Mouse (Mus musculus): ENCODE results near the gene Sclt1. TPM values are rescaled to one million over a fixed set of nuclear protein-coding genes. Genes with fewer than 3 reads are reported as not detected.

Gene Sclt1
- polyA plus RNA-seq, 1 experiment from 2014 or later = 17.5 TPM

GRCm38 (mm10) chr3:41594097-41594879, 148.0 kb downstream of the Sclt1 start:
- Histone ChIP-seq H3K4me1 (peaks cover 5% of the 10 kb centered on the region), H3K9ac (no peak overlapping the region), H3K9me3 (no peaks in the 10 kb centered on the region), H3K27ac (no peak overlapping the region), H3K4me3 (no peak overlapping the region), H3K36me3 (peaks cover 35% of the 10 kb centered on the region), H3K4me2 (no peak overlapping the region), H3K27me3 (no peaks in the 10 kb centered on the region)
- 62% methylated on average over 9 of the region's 9 CpGs for WGBS
- no peak for ATAC-seq (ENCODE audit: insufficient number of reproducible peaks, low FRiP score, low TSS enrichment, low read depth)

- Histone ChIP-seq H3K9ac (no peak overlapping the region), H3K36me3 (peaks cover 30% of the 10 kb centered on the region), H3K4me1 (peaks cover 20% of the 10 kb centered on the region), H3K9me3 (no peaks in the 10 kb centered on the region), H3K4me2 (no peak overlapping the region), H3K4me3 (no peak overlapping the region), H3K27ac (no peak overlapping the region), H3K27me3 (no peaks in the 10 kb centered on the region)
- WGBS = 76% methylated on average over 7 of the region's 7 CpGs
- no peak for ATAC-seq (ENCODE audit: insufficient number of reproducible peaks, low FRiP score, low TSS enrichment, low read depth)
Observed at GRCm38 (mm10) chr3:41592805-41593204, 149.5 kb downstream of the Sclt1 start.

- Histone ChIP-seq H3K4me2 (no peak overlapping the region), H3K36me3 (peaks cover 19% of the 10 kb centered on the region; the same call in 1 of the 2 replicates), H3K9ac (no peak overlapping the region), H3K9me3 (no peaks in the 10 kb centered on the region), H3K27ac (no peak overlapping the region), H3K4me3 (no peak overlapping the region), H3K4me1 (peaks cover 30% of the 10 kb centered on the region), H3K27me3 (no peaks in the 10 kb centered on the region)
- 86% methylated on average over 14 of the region's 14 CpGs for WGBS
- no peak for ATAC-seq (ENCODE audit: insufficient number of reproducible peaks, low FRiP score, low TSS enrichment, low read depth)
Observed at GRCm38 (mm10) chr3:41591651-41592170, 150.6 kb downstream of the Sclt1 start.

GRCm38 (mm10) chr3:41590695-41591559, 151.4 kb downstream of the Sclt1 start:
- Histone ChIP-seq H3K4me3 (no peak overlapping the region), H3K4me2 (no peak overlapping the region), H3K9me3 (no peaks in the 10 kb centered on the region), H3K36me3 (peaks cover 19% of the 10 kb centered on the region; the same call in 1 of the 2 replicates), H3K27ac (no peak overlapping the region), H3K27me3 (no peaks in the 10 kb centered on the region), H3K9ac (no peak overlapping the region), H3K4me1 (peaks cover 30% of the 10 kb centered on the region)
- no peak for ATAC-seq (ENCODE audit: insufficient number of reproducible peaks, low FRiP score, low TSS enrichment, low read depth)
- whole genome bisulfite sequencing = 84% methylated on average over 20 of the region's 20 CpGs

- H3K9me3 ChIP-seq = no peaks in the 10 kb centered on the region
- no peak overlapping the region for H3K4me2 ChIP-seq
- 91% methylated on average over 4 of the region's 4 CpGs for WGBS
- no peak overlapping the region for H3K9ac ChIP-seq
- H3K4me1 ChIP-seq = peaks cover 30% of the 10 kb centered on the region
- no peak overlapping the region for H3K27ac ChIP-seq
- no peaks in the 10 kb centered on the region for H3K27me3 ChIP-seq
- no peak for ATAC-seq (ENCODE audit: insufficient number of reproducible peaks, low FRiP score, low TSS enrichment, low read depth)
- peaks cover 15% of the 10 kb centered on the region; the same call in 1 of the 2 replicates for H3K36me3 ChIP-seq
- H3K4me3 ChIP-seq = no peak overlapping the region
Observed at GRCm38 (mm10) chr3:41589988-41590387, 152.3 kb downstream of the Sclt1 start.

GRCm38 (mm10) chr3:41589246-41589914, 152.9 kb downstream of the Sclt1 start:
- H3K36me3 ChIP-seq = peaks cover 15% of the 10 kb centered on the region; the same call in 1 of the 2 replicates
- H3K4me1 ChIP-seq = peaks cover 30% of the 10 kb centered on the region

GRCm38 (mm10) chr3:41588495-41588894, 153.8 kb downstream of the Sclt1 start:
- Histone ChIP-seq H3K9ac (no peak overlapping the region), H3K9me3 (no peaks in the 10 kb centered on the region), H3K27ac (no peak overlapping the region), H3K36me3 (peaks cover 8% of the 10 kb centered on the region; the same call in 1 of the 2 replicates), H3K27me3 (no peaks in the 10 kb centered on the region), H3K4me1 (peaks cover 33% of the 10 kb centered on the region), H3K4me3 (no peak overlapping the region), H3K4me2 (no peak overlapping the region)
- WGBS = 85% methylated on average over 8 of the region's 8 CpGs
- no peak for ATAC-seq (ENCODE audit: insufficient number of reproducible peaks, low FRiP score, low TSS enrichment, low read depth)

More at GRCm38 (mm10) chr3:41589246-41589914, 152.9 kb downstream of the Sclt1 start:
- Histone ChIP-seq H3K9me3 (no peaks in the 10 kb centered on the region), H3K27me3 (no peaks in the 10 kb centered on the region), H3K4me3 (no peak overlapping the region), H3K9ac (no peak overlapping the region), H3K27ac (no peak overlapping the region), H3K4me2 (peak overlapping the region; percentile 20; the same call in 1 of the 2 replicates)
- ATAC-seq (ENCODE audit: insufficient number of reproducible peaks, low FRiP score, low TSS enrichment, low read depth) = no peak
- whole genome bisulfite sequencing = 47% methylated on average over 19 of the region's 19 CpGs

- H3K36me3 ChIP-seq = 0 out of 2 replicates have a peak, but pooled peaks cover 7% of the 10 kb centered on the region
- no peak overlapping the region for H3K4me2 ChIP-seq
- ATAC-seq (ENCODE audit: insufficient number of reproducible peaks, low FRiP score, low TSS enrichment, low read depth) = peak; percentile 12; the same call in 1 of the 2 replicates
- no peaks in the 10 kb centered on the region for H3K9me3 ChIP-seq
- H3K27ac ChIP-seq = no peak overlapping the region
- H3K9ac ChIP-seq = no peak overlapping the region
- 59% methylated on average over 6 of the region's 6 CpGs for WGBS
- no peaks in the 10 kb centered on the region for H3K27me3 ChIP-seq
- H3K4me3 ChIP-seq = no peak overlapping the region
- peaks cover 34% of the 10 kb centered on the region for H3K4me1 ChIP-seq
Observed at GRCm38 (mm10) chr3:41587588-41587987, 154.7 kb downstream of the Sclt1 start.

- WGBS = 76% methylated on average over 7 of the region's 7 CpGs
- no peaks in the 10 kb centered on the region for H3K27me3 ChIP-seq
- no peak for ATAC-seq (ENCODE audit: insufficient number of reproducible peaks, low FRiP score, low TSS enrichment, low read depth)
- H3K9me3 ChIP-seq = no peaks in the 10 kb centered on the region
- 0 out of 2 replicates have a peak, but pooled peaks cover 7% of the 10 kb centered on the region for H3K36me3 ChIP-seq
- no peak overlapping the region for H3K9ac ChIP-seq
- no peak overlapping the region for H3K4me3 ChIP-seq
- no peak overlapping the region for H3K4me2 ChIP-seq
- peaks cover 37% of the 10 kb centered on the region for H3K4me1 ChIP-seq
- no peak overlapping the region for H3K27ac ChIP-seq
Observed at GRCm38 (mm10) chr3:41586917-41587316, 155.4 kb downstream of the Sclt1 start.

- WGBS = 59% methylated on average over 6 of the region's 6 CpGs
- Histone ChIP-seq H3K4me2 (no peak overlapping the region), H3K9ac (no peak overlapping the region), H3K27ac (no peak overlapping the region), H3K36me3 (0 out of 2 replicates have a peak, but pooled peaks cover 7% of the 10 kb centered on the region), H3K4me1 (peaks cover 37% of the 10 kb centered on the region), H3K9me3 (no peaks in the 10 kb centered on the region), H3K4me3 (no peak overlapping the region), H3K27me3 (no peaks in the 10 kb centered on the region)
- no peak for ATAC-seq (ENCODE audit: insufficient number of reproducible peaks, low FRiP score, low TSS enrichment, low read depth)
Observed at GRCm38 (mm10) chr3:41586330-41586729, 156.0 kb downstream of the Sclt1 start.

- Histone ChIP-seq H3K4me3 (no peak overlapping the region), H3K9me3 (no peaks in the 10 kb centered on the region), H3K36me3 (0 out of 2 replicates have a peak, but pooled peaks cover 1% of the 10 kb centered on the region), H3K9ac (no peak overlapping the region), H3K27ac (no peak overlapping the region), H3K27me3 (no peaks in the 10 kb centered on the region), H3K4me2 (no peak overlapping the region), H3K4me1 (peaks cover 37% of the 10 kb centered on the region)
- ATAC-seq (ENCODE audit: insufficient number of reproducible peaks, low FRiP score, low TSS enrichment, low read depth) = no peak
- WGBS = 86% methylated on average over 5 of the region's 5 CpGs
Observed at GRCm38 (mm10) chr3:41585548-41585947, 156.8 kb downstream of the Sclt1 start.
